In the genomic region with DNA sequence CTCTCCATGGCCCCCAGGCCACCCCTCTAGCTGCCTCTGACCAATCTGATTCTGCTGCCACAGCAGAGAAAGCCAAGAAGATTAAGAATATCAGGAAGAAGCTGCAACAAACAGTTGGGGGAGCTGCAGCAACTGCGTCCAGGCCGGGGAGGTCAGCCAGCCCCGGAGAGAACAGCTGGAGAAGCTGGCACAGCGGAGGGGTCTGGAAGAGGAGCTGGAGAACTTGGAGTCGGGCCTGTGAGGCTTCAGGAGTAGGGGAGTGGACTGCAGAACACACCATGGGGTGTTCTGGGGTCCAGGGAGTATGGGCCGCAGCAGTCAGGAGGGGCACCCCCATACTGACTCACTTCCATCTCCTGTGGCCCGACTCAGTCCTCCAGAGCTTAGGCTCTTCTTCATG, we compare ENCODE assay signal across 13 mouse cellular contexts.
DNase-seq lines count a peak whose midpoint lies in the region; ATAC-seq and TF ChIP-seq lines count a peak whose summit lies in the region.
"Had no signal": no experiment of that assay in that cellular context is flagged by ENCODE, and none has a peak within 500 bp of the region (broad histone marks: within the 10 kb centered on the region; RNA-seq: fewer than 3 reads in every experiment).

No protein-coding gene starts in this region.

- H3K27ac ChIP-seq in lung, embryonic 14.5 days (ENCODE audit: low read depth) = no peak overlapping the region
- no peak overlapping the region for H3K27ac ChIP-seq in lung, postnatal 0 days (ENCODE audit: low read length)
- no peak overlapping the region for H3K27ac ChIP-seq in lung, embryonic 16.5 days (ENCODE audit: low read length)
- H3K27ac ChIP-seq in midbrain, embryonic 13.5 days = no peak overlapping the region
- H3K27ac ChIP-seq: forebrain, embryonic 13.5 days; stomach, postnatal 0 days had no signal

- peak; percentile 14 to 25 for DNase-seq in cerebellum, postnatal 14 days
- DNase-seq in cerebellum, adult 9-11 months = no peak
- DNase-seq in lung, embryonic 14.5 days = peak; percentile 34
- DNase-seq in lung, postnatal 0 days (ENCODE audit: low spot score) = no peak
- DNase-seq in testis, postnatal 14 days (ENCODE audit: low spot score) = peak; percentile 33
- DNase-seq in layer of hippocampus, adult 8-10 months (ENCODE audit: low spot score in 2 of 2) = no peak
- DNase-seq: cerebellum, postnatal 36 days; liver, postnatal 0 days had no signal

- 46% methylated on average over 7 of the region's 7 CpGs for WGBS in lung, embryonic 14.5 days
- WGBS in lung, postnatal 0 days = 57% methylated on average over 7 of the region's 7 CpGs
- 54% methylated on average over 7 of the region's 7 CpGs for WGBS in lung, embryonic 16.5 days
- WGBS in midbrain, embryonic 13.5 days = 73% methylated on average over 7 of the region's 7 CpGs

- no peak overlapping the region for H3K4me3 ChIP-seq in lung, embryonic 14.5 days (ENCODE audit: low read depth, low read length)
- H3K4me3 ChIP-seq in lung, postnatal 0 days (ENCODE audit: low read depth, low read length) = no peak overlapping the region
- H3K4me3 ChIP-seq in lung, embryonic 16.5 days (ENCODE audit: low read length) = no peak overlapping the region
- no peak overlapping the region for H3K4me3 ChIP-seq in midbrain, embryonic 13.5 days (replicated peaks)
- H3K4me3 ChIP-seq: forebrain, embryonic 13.5 days had no signal

- peak; percentile 60 for ATAC-seq in lung, embryonic 14.5 days (ENCODE audit: insufficient read depth)
- no peak for ATAC-seq in lung, postnatal 0 days
- peak; percentile 43; the same call in 1 of the 2 replicates for ATAC-seq in lung, embryonic 16.5 days (ENCODE audit: low read depth)
- no peak for ATAC-seq in midbrain, embryonic 13.5 days
- ATAC-seq: forebrain, embryonic 13.5 days; liver, postnatal 0 days; midbrain, embryonic 16.5 days had no signal

- TF ChIP-seq CTCF in lung, embryonic 14.5 days (IDR thresholded peaks at IDR 0.05; ENCODE audit: low read depth) = no peak
- no peak for TF ChIP-seq CTCF in lung, postnatal 0 days (IDR thresholded peaks at IDR 0.05)

- no peak overlapping the region for H3K9ac ChIP-seq in lung, embryonic 14.5 days
- H3K9ac ChIP-seq in lung, postnatal 0 days (replicated peaks; ENCODE audit: low read depth) = no peak overlapping the region
- H3K9ac ChIP-seq in lung, embryonic 16.5 days (ENCODE audit: low read length) = no peak overlapping the region
- H3K9ac ChIP-seq in midbrain, embryonic 13.5 days (replicated peaks) = no peak overlapping the region
- H3K9ac ChIP-seq: forebrain, embryonic 13.5 days; liver, postnatal 0 days had no signal

- no peaks in the 10 kb centered on the region for H3K4me1 ChIP-seq in lung, embryonic 14.5 days (ENCODE audit: insufficient read depth)
- no peaks in the 10 kb centered on the region for H3K4me1 ChIP-seq in lung, postnatal 0 days (ENCODE audit: insufficient read depth, low read depth, low read length)
- no peaks in the 10 kb centered on the region for H3K4me1 ChIP-seq in lung, embryonic 16.5 days (replicated peaks; ENCODE audit: control insufficient read depth, insufficient read depth, low read length)
- 0 out of 2 replicates have a peak, but pooled peaks cover 3% of the 10 kb centered on the region for H3K4me1 ChIP-seq in midbrain, embryonic 13.5 days (replicated peaks)

- no peaks in the 10 kb centered on the region for H3K9me3 ChIP-seq in lung, embryonic 14.5 days (ENCODE audit: low read depth, low read length)
- no peaks in the 10 kb centered on the region for H3K9me3 ChIP-seq in lung, postnatal 0 days (ENCODE audit: low read length)
- no peaks in the 10 kb centered on the region for H3K9me3 ChIP-seq in lung, embryonic 16.5 days (ENCODE audit: control insufficient read depth, low read length)
- H3K9me3 ChIP-seq in midbrain, embryonic 13.5 days = no peaks in the 10 kb centered on the region
- H3K9me3 ChIP-seq: forebrain, embryonic 13.5 days had no signal

- no peak for TF ChIP-seq EP300 in lung, postnatal 0 days (IDR thresholded peaks at IDR 0.05)

- no peaks in the 10 kb centered on the region for H3K27me3 ChIP-seq in lung, embryonic 14.5 days (ENCODE audit: insufficient read depth, low read length)
- no peaks in the 10 kb centered on the region for H3K27me3 ChIP-seq in lung, postnatal 0 days (replicated peaks; ENCODE audit: insufficient read depth, low read length)
- no peaks in the 10 kb centered on the region for H3K27me3 ChIP-seq in lung, embryonic 16.5 days (ENCODE audit: control insufficient read depth, insufficient read depth, low read depth, low read length)
- no peaks in the 10 kb centered on the region for H3K27me3 ChIP-seq in midbrain, embryonic 13.5 days
- H3K27me3 ChIP-seq: forebrain, embryonic 13.5 days had no signal

- H3K4me2 ChIP-seq in lung, embryonic 14.5 days = no peak overlapping the region
- no peak overlapping the region for H3K4me2 ChIP-seq in lung, postnatal 0 days (replicated peaks; ENCODE audit: low read depth, low read length)
- H3K4me2 ChIP-seq in lung, embryonic 16.5 days (ENCODE audit: low read depth, low read length) = no peak overlapping the region
- H3K4me2 ChIP-seq in midbrain, embryonic 13.5 days (replicated peaks) = no peak overlapping the region
- H3K4me2 ChIP-seq: forebrain, embryonic 13.5 days had no signal

- H3K36me3 ChIP-seq in lung, embryonic 14.5 days (ENCODE audit: insufficient read depth) = no peaks in the 10 kb centered on the region
- H3K36me3 ChIP-seq in lung, postnatal 0 days (ENCODE audit: insufficient read depth, low read length) = no peaks in the 10 kb centered on the region
- H3K36me3 ChIP-seq in lung, embryonic 16.5 days (ENCODE audit: control insufficient read depth, insufficient read depth, low read length) = no peaks in the 10 kb centered on the region
- no peaks in the 10 kb centered on the region for H3K36me3 ChIP-seq in midbrain, embryonic 13.5 days

Comparison
In these comparisons a context has a peak if more than half of its experiments do, and no peak if none do; other contexts are left out.
1. DNase-seq: peak in cerebellum, postnatal 14 days (2 of 2), lung, embryonic 14.5 days (single experiment) and testis, postnatal 14 days (single experiment); none in cerebellum, adult 9-11 months (single experiment), lung, postnatal 0 days (single experiment) and layer of hippocampus, adult 8-10 months (0 of 2).
2. ATAC-seq: peak in lung, embryonic 14.5 days (single experiment) and lung, embryonic 16.5 days (single experiment); none in lung, postnatal 0 days (single experiment) and midbrain, embryonic 13.5 days (single experiment).